Mouse (Mus musculus) liver, postnatal 0 days (tissue): ENCODE measurements around the gene Apol9b.

Experiments used
- CTCF ChIP-seq: sonication (generic); IDR thresholded peaks from 2 replicates; pipeline ENCODE4 v1.5.1; 2016; ENCODE audit warnings: antibody characterized with exemption, low read depth
- EP300 ChIP-seq: IDR thresholded peaks from 2 replicates; pipeline ENCODE4 v1.6.1; 2016; ENCODE audit warnings: antibody characterized with exemption, low read depth, mild to moderate bottlenecking

- TF ChIP-seq CTCF (no peak), EP300 (no peak)
Observed at GRCm38 (mm10) chr15:77745081-77745480, 16.2 kb downstream of the Apol9b start.
